Mouse (Mus musculus): ENCODE data around the gene Trmt5.

DNA sequence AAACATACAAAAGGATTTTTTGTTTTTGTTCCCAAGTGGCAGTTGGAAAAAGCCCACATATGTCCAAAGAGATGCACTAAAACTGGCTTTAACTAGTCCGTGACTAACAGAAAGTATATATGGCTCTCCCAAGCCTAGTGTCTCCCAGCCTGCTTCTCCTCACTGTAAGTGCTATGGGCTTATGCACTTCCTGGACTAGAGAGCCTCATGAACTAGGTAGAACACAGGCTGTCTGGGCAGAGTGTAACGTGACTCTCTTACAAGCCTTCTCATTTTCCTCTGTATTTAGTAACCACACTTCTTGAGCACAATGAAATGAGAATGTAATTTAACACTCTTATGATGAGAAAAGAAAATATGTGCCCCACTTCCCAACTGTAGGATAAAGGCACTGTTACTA is 22.2 kb upstream of the Trmt5 start:
- TF ChIP-seq CTCF (IDR thresholded peaks at IDR 0.05; ENCODE audit: insufficient read depth, low read length) (no peak), POLR2A (IDR thresholded peaks at IDR 0.05; ENCODE audit: borderline replicate concordance, extremely low read depth, low read depth, low read length) (no peak)

Measured in lung, adult 2 months (tissue).